Mouse (Mus musculus): ENCODE results near the gene Prkar2a. TPM values are rescaled to one million over a fixed set of nuclear protein-coding genes. Genes with fewer than 3 reads are reported as not detected.

The Prkar2a gene
- total RNA-seq, 2 experiments from 2014 or later: 41.4 to 48.1 TPM

DNA sequence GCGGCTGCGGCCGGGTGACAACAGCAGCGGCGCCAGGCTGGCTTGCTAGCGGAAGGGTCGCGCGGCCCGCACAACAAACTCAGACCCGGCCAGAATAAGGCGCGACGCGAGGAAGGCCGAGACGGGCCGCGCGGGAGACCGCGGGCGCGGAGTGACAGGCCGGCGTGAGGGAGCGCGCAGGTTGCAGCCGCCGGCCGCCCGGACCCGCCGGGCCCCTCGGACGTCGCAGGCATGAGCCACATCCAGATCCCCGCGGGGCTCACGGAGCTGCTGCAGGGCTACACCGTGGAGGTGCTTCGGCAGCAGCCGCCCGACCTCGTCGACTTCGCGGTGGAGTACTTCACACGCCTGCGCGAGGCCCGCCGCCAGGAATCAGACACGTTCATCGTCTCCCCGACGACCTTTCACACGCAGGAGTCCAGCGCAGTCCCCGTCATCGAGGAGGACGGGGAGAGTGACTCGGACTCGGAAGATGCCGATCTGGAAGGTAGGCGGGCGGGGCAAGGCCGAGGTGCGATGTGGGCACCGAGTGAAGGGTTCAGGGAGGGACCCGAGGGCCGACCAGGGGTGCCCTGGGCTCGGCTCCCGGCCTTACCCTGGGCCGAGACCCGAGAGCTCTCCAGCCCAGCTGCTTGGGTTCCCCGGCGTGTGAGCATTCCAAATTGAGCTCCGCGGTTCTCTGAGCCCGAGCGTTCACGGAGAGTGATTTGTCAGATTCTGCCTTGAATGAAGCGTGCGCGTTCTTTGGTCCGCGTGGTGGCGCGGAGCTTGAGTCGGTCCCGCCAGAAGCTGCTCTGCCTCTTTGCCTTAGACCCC lies 3.3 kb downstream of the Prkar2a start:
- peak; percentile 56 to 69 for DNase-seq

DNA sequence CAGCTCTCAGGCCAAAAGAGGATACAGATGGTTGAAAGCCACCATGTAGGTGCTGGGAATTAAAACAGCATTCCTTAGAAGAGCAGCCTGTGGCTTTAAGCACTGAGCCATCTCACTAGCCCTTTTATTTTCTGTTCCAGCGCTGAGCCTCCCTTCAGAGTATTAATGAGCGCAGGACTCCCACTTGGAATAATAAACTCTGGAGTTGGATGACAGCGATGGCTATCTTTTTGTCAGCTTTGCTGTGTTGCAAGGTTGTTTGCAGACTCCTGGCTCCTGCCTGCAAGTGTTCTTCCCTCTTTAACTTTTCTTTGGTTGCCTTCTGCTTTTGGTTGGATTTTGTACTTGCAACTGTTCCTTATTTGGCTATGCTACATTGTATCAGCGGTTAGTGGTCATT lies 4.8 kb downstream of the Prkar2a start:
- DNase-seq: no peak

DNA sequence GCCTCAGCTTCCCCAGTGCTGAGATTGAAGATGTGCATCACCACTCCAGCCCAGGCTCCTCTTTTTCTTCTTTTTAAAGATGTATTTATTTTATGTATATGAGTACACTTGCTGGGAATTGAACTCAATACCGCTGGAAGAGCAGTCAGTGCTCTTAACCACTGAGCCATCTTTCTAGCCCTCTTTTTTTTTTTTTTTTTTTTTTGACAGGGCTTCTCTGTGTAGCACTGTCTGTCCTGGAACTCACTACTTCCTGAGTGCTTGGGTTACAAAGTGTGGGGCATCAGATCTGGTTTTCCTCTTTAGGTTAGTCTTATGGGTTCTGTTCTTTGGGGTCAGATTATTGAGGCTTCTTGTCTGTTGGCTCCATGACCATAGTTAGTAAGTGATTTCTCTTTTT lies 5.4 kb downstream of the Prkar2a start:
- DNase-seq: no peak

DNA sequence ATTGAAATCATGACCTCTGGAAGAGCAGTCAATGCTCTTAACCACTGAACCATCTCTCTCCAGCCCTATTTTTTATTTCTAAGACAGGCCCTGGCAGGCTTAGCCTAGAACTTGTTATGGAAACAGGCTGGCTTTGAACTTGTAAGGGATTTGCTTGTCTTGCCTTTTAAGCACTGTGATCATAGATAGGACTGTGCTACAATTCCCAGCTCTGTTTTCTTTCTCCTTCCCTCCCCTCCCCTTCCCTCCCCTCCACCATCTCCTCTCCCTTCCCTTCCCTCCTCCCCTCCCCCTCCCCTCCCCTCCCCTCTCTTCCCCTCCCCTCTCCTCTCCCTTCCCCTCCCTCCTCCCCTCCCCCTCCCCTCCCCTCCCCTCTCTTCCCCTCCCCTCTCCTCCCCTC lies 13.4 kb downstream of the Prkar2a start:
- no peak for DNase-seq

DNA sequence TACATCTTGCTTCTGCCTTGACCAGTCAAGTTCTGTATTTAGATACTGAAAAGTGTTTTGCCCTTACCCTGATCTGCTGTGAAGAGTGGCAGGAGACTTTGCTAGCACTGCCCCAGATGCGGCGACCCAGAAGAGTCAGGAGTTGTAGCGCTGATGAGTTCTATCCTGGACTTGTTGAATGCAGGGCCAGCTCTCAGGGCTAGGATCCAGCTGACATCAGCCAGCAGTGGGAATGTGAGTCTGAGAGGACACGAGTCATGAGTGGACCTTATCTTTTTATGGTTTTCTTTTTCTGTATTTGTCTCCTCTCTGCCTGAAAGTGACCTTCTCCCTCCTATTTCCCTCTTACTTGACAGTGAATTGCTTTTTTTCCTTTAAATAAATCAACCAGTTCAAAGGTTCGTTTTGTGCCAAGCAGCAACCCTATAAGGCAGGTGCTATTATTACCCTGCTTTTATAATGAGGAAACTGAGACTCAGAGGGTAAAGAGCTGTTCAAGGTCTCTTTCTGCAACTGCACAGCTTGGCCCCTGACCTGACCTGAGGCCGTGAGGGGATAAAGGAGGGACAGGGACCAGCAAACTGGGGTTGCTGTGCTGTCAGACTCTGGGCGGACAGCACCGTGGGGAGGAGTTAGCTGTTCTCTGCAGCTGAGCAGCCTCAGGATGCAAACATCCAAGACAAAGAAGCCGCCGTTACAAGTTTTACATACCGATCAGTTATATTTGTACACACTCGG lies 14.4 kb downstream of the Prkar2a start:
- no peak for DNase-seq

DNA sequence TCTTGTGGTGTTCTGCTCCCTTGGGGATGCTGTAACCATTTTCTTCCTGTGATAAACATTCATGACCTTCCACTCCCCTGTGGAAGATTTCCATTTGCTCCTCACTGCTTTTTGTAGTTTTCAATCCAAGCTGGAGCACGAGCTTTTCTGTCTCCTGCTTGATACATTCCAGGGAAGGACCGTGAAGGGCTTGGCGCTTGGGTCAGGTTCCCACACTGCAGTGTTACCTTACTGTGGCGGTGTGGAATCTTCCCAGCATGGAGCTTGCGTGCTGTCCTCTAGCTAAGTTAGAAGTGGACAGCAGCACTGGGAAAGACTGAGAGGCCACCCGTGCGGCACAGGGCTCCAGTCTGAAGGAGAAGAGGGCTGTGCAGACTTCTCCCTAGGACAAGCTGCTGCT lies 15.5 kb downstream of the Prkar2a start:
- no peak for DNase-seq

DNA sequence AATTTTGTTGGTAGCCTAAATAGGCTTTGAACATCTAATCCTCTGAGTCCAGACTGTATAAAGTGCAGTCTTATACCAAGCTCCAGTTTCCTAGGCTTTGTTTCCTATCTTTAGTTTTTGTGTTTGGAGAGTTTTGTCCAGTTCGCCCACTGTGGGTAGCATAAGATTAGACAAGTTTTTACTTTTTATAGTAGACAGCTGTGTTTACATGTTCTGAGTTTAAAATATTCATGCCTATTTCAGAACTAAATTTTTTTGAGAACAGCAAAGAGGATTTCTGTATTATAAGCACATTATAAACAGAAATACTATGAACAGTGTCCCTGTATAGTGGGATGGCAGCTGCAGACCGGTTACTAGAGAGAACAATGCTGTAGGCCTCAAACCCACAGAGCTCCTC lies 18.1 kb downstream of the Prkar2a start:
- no peak for DNase-seq

DNA sequence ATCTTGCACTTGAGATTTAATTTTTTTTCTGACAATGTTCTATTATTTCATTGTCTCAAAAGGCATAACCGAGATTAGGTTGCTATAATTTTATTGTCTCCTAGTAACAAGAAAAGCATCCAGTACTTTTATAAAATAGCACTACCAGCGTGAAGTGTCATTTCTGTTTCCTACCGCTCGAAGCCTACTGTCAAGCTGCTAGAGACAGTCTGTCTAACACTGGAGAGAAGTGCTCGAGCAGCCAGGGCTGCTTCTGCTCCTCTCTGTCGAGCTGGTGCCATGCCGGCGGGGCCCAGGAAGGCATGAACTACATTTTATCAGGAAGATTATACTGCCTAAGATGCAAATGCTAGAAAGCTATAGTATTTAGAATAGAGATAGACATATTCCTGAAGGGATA lies 19.7 kb downstream of the Prkar2a start:
- DNase-seq: no peak

DNA sequence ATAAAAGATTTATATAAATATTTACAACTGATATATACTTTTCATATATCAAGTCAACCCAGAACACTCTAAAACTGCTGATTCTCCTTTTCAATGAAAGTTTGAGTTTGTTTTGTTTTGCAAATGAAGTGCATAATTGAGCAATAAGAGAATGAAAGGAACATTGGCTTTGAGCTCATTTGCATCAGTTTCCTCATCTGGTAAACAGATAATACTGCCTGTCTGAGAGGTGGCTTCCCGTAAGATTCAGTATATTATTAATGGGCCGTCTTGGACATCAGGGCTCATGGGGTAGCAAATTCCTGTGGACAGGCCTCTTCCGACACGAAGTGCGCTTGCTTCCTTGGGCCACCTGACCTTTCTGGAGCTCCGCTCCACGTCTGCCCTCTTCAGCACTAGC lies 21.7 kb downstream of the Prkar2a start:
- DNase-seq: no peak

DNA sequence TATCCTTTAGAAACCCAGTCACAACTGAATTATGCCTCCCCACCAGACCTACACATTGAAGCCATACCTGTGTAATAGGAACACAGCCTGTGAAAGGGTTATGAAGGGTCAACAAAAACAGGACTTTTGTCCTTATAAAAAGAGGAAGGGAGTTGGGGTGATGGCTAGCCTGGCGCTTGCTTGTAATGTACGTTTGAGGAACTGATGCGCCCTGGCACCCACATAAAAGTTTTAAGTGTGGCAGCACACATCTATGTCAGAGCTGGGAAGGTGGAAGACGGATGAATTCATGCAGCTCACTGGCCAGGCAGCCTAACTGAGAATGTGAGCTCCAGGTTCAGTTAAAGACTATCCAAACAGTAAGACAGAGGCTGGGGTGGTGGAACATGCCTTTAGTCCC lies 27.1 kb downstream of the Prkar2a start:
- no peak for DNase-seq

DNA sequence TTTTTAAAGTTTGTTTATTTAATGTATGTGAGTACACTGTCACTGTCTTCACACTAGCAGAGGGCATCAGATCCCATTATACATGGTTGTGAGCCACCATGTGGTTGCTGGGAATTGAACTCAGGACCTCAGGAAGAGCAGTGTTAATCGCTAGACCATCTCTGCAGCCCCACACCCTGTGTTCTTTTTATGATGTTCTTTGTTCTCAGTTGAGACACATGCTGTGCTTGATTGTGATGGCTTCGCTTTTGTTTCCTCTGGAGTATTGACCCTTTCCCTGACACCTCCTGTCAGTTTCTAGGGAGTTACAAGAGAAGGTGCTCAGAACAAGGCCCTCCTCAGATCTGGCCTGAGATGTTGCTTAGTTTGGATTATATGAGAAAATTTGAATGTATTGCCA lies 34.6 kb downstream of the Prkar2a start:
- no peak for DNase-seq

DNA sequence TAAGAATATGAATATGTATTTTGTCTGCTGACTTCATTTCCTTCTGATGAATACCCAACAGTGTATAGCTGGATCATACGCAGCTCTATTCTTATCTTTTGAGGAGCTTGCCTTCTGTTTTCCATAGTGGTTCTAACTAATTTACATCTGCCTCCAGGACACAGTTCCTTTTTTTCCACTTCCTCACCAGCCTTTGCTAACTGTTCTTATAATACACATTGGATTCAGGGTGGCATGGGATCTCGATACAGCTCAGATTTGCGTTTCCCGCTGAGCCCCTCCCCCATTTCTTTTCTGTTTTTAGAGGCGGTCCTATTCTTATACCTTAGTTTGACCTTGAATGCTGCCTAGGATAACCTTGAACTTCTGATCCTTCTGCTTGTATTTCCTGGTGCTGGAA lies 37.0 kb downstream of the Prkar2a start:
- no peak for DNase-seq

DNA sequence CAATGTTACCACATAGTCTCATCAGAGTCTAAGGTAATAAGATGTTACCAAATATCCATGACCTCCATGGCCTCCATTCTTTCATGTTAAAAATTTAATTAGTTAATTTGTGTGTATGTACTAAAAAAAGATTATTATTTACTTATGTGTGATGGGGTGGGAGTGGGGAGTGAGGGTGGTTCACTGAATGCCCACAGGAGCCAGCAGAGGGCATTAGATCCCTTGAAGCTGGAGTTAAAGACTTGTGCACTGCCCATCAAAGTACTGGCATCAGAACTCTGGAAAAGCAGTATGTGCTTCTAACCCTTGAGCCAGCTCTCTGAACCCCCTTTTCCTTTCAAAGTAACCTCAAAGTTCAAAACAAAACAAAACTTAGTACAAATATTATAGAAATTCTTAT lies 39.9 kb downstream of the Prkar2a start:
- DNase-seq: no peak

DNA sequence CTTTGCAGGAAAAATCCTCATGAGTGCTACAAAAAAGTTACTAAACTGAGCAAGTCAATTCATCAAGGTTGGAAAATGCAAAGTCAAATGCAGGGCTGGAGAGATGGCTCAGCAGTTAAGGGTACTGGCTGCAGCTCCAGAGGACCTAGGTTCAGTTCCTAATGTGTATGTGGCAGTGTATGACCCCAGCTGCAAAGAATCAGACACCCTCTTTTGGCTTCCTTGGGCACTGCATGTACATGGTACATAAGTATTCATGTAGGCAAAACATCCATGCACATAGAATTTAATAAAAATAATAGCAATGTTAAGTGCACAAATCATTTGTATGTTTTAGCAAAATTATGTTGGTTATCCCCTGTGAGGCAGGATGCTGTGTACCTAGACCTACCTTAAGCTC lies 43.3 kb downstream of the Prkar2a start:
- no peak for DNase-seq

DNA sequence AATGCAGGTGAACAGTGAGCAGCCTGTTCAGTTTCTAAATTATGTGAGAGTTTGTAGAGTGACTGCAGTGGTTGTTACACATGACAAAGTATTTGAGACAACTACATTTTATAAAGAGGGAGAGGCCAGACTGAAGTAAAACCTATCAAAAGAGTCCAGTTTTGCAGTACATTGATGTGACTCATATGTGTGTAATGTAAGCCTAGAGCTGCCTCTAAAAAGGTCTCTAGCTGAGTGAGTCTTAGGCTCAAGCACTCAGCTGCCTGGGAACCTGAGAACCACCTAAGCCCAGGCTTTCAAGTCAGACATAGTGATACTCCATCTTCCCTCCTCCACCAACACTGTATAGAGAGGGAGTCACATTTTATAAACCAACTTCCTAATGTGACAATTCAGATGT lies 45.5 kb downstream of the Prkar2a start:
- DNase-seq: no peak

DNA sequence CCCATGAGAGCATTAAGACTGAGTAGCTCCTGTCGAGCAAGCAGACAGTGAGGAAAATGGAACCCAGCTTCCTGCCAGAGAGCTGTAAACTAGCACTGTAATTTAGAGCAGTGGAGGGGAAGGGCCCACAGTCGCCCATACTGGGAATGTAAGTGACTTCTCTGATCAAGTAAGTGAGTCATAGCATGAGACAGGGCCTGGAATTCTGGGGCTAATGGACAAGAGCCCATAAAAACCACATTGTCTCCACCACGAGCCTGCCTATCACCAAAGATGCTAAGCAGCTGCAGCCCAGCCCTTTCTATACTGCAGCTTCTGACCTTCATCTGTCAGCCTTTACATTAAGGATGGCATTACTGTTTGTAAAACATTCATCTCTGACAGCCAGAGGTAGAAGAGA lies 50.1 kb downstream of the Prkar2a start:
- DNase-seq: no peak

DNA sequence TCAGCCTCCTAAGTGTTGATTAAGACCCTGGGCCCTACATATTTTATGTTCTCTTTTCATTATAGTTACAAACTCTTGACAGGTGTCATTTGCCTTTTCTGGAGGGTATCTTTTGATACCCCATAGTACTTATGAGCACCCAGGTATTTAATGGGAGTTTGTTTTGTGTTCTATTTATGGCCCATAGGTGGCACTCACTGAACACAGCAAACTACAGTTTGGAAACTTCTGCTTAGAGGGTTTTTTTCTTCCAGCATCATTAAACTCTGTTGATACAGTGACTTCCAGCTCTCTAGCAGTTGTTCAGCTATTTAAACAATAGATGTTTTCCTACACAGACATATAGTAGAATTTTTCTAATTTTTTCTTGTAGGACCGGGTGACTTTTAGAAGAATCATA lies 50.9 kb downstream of the Prkar2a start:
- DNase-seq: no peak

DNA sequence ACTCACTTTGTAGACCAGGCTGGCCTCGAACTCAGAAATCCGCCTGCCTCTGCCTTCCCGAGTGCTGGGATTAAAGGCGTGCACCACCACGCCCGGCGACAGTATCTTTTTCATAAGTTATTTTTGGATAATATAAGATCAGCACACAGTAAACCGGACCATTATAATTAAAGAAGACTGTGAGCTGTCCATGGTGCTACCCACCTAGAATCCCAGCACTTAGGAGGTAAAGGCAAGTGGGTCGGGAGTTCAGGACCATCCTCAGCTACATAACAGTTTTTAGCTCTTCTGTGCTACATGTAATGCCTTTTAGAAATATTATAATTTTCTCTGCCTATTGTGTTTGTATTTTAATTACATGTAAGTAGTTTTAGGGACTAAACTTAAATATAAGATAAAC lies 52.9 kb downstream of the Prkar2a start:
- DNase-seq: no peak

DNA sequence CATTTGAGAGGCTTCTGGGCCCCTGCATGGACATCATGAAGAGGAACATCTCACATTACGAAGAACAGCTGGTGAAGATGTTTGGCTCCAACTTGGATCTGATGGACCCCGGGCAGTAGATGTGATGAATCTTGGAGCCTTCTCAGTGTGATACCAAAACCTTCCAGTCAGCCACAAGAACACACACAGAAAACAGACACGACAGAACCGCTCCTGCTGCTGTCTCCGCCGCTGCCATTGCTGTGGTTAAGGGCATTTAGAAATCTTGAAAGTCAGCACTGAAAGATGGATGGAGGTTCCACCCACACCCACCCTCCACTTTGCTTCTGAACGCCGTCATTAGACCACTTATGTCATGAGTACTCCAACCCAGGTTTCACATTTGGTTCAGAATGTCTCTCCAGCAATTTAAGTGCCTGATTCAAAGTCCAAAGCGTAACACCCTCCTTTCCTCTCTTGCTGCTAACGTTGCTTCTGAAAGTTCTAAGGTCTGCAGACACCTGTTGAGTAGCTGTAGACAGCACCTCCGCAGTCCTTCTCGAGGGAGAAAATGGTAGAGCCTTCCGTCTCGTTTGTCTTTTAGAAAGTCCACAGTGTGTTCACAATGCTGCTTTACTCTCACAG lies 57.9 kb downstream of the Prkar2a start:
- no peak for DNase-seq

DNA sequence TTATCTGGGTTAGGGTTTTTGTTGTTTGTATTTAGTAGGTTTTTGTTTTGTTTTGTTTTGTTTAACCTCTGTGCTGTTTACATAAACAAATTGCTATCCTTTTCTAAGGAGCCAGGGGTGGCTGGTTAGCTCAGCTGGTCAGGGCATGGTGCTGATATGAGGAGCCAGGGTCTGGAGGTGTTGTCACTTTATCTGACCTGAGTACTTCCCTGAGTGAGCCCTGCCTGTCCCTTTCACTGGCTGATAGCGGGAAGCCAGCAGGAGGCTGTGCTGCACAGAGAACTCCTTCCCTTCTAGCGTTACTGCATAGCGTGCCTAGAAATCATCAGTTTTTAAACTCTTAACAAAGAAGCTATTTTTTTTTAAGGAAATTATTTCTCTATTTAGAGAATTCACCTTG lies 58.6 kb downstream of the Prkar2a start:
- no peak for DNase-seq

DNA sequence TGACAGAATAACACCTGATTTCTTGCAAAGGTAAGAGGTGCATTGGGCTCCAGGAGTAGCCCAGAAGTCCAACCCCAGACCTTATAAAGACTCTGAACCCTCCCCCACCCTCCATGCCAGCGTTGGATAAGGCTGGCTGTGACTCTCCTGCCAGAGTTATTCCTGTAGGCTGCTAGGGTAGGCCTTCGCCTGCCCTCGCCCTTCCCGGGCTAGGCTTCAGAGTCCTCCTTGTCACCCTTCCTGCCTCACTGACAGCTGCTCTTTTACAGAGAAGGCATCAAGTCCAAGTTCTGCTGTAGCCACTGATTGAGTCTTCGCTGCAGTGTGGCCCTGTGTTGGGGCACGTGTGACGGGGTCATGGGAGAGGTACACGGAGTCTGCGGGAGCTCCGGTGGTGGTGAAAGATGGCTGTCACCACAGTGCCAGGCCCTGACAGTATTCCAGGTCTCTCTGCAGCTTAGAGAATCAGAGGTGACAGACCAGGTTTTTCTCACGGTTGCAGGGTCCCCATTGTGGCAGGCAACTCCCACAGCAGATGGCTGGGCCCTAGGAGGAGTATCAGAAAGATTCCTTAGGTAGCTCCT lies 59.6 kb downstream of the Prkar2a start:
- no peak for DNase-seq

DNA sequence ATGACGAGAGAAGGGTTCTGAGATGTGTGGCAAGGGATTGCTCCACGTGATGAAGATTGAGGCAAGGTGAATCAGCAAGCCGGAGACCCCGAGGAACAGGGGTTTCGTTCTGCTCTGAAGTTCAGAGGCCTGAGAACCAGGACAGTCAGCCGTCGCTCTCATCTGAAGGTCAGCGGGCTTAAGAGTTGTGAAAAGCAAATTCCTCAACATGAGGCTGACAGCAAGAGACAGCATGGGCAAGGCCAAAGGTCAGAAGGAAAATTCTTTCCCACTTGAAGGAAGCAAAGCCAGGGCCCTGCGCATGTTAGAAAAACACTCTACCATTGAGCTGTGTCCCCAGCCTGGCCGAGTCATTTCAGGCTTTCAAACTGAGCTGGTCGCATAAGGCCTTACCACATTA lies 61.5 kb downstream of the Prkar2a start:
- no peak for DNase-seq

DNA sequence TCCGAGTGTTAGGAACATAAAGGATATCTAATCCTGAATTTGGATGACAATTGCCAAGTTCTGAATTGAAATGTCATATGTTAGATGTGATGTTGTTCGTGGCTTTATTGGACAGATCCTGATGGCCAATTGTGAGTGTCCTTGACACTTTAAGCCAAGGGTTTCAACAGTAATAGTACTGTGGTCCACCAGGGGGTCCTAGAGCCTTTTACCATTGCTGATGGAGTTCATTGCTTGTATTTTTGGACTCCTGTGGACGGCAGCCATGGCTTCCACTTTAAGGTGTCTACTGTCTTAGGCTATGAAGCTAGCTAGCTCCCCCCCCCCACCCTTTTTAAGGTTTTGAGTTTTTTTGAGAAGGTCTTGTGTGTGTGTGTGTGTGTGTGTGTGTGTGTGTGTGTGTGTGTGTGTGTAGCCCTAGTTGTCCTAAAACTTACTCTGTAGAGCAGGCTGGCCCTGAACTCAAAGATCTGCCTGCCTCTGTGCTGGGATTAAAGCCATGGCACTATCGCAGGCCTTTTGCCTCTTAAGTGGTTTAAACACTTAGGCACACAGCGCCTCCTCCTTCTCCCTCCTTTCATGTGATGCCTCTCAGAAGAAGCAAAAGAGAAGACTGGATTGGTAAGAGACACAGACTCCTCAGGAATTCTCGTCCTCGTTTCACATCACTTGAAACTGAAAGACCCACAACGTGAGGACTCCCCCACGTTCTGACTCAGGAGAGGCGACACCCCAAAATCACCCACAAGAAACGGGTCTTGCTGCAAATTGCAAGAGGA lies 63.2 kb downstream of the Prkar2a start:
- DNase-seq: no peak
